Mouse (Mus musculus) hindbrain, embryonic 12.5 days (tissue): ENCODE measurements around the gene Slc26a3. TPM values are rescaled to one million over a fixed set of nuclear protein-coding genes. Genes with fewer than 3 reads are reported as not detected.
"Not testable (repeated sequence)": the region's sequence is repeated elsewhere in the genome, so short reads cannot be mapped to it uniquely, and the experiment has no call there.

Experiments used
- ATAC-seq: fragments of 200-750 bp; cut with Nextera tagmentation; 2 replicates; pipeline ENCODE4 v1.8.0; 2017; ENCODE audit warnings: moderate TSS enrichment; ENCODE audit not compliant: low FRiP score
- H3K27ac ChIP-seq: fragments of 300-500 bp; sonication (generic); 2 replicates; pipeline ENCODE4 v1.5.1; 2016; ENCODE audit warnings: mild to moderate bottlenecking
- H3K27me3 ChIP-seq: fragments of 300-500 bp; sonication (generic); 2 replicates; pipeline ENCODE4 v1.6.1; 2016; ENCODE audit warnings: mild to moderate bottlenecking
- H3K36me3 ChIP-seq: fragments of 300-500 bp; sonication (generic); 2 replicates; pipeline ENCODE4 v1.6.1; 2016; ENCODE audit warnings: mild to moderate bottlenecking
- H3K4me1 ChIP-seq: fragments of 300-500 bp; sonication (generic); 2 replicates; pipeline ENCODE4 v1.6.1; 2016
- H3K4me2 ChIP-seq: fragments of 300-500 bp; sonication (generic); replicated peaks from 2 replicates; pipeline ENCODE4 v1.6.1; 2016; ENCODE audit warnings: mild to moderate bottlenecking
- H3K4me3 ChIP-seq: fragments of 300-500 bp; sonication (generic); 2 replicates; pipeline ENCODE4 v1.5.1; 2016; ENCODE audit warnings: mild to moderate bottlenecking
- H3K9ac ChIP-seq: fragments of 300-500 bp; sonication (generic); 2 replicates; pipeline ENCODE4 v1.6.1; 2016; ENCODE audit warnings: mild to moderate bottlenecking, moderate library complexity
- H3K9me3 ChIP-seq: fragments of 300-500 bp; sonication (generic); replicated peaks from 2 replicates; pipeline ENCODE4 v1.6.1; 2016; ENCODE audit warnings: mild to moderate bottlenecking
- WGBS: fragments of 180-500 bp; shearing (Covaris S2); methylation state at CpG from one replicate; pipeline ENCODE4 v1.1.7; 2016; 5-methylcytosine and 5-hydroxymethylcytosine counted together
- polyA plus RNA-seq: library from polyadenylated mRNA; unstranded; fragments of >200 nt; fragmentation: Nextera tagmentation; extraction: Ambion mirVana; gene quantifications from 2 replicates; pipeline ENCODE4 v1.2.1, GENCODE M21; 2016

The Slc26a3 gene
- polyA plus RNA-seq, 1 experiment from 2014 or later = not detected

- H3K4me3 ChIP-seq = peak overlapping the region; percentile 18
- H3K4me2 ChIP-seq = peak overlapping the region; percentile 50
- 3% methylated on average over 11 of the region's 11 CpGs for WGBS
- no peak overlapping the region for H3K27ac ChIP-seq
- peak; percentile 77; the same call in 1 of the 2 replicates for ATAC-seq
- H3K36me3 ChIP-seq = no peaks in the 10 kb centered on the region
- no peaks in the 10 kb centered on the region for H3K9me3 ChIP-seq
- H3K27me3 ChIP-seq = no peaks in the 10 kb centered on the region
- no peak overlapping the region for H3K9ac ChIP-seq
- peaks cover 3% of the 10 kb centered on the region; the same call in 1 of the 2 replicates for H3K4me1 ChIP-seq
Observed at GRCm38 (mm10) chr12:31444131-31444546, 53.5 kb downstream of the Slc26a3 start.

GRCm38 (mm10) chr12:31444827-31445226 is 54.2 kb downstream of the Slc26a3 start:
- no peak overlapping the region for H3K27ac ChIP-seq
- peak overlapping the region; percentile 50; the same call in 1 of the 2 replicates for H3K4me2 ChIP-seq
- H3K9ac ChIP-seq = no peak overlapping the region
- H3K36me3 ChIP-seq = no peaks in the 10 kb centered on the region
- no peaks in the 10 kb centered on the region for H3K9me3 ChIP-seq
- ATAC-seq = no peak
- no peak overlapping the region for H3K4me3 ChIP-seq
- peaks cover 3% of the 10 kb centered on the region; the same call in 1 of the 2 replicates for H3K4me1 ChIP-seq
- WGBS = 72% methylated on average over 6 of the region's 6 CpGs
- H3K27me3 ChIP-seq = no peaks in the 10 kb centered on the region

- Histone ChIP-seq H3K4me2 (no peak overlapping the region), H3K9me3 (no peaks in the 10 kb centered on the region), H3K27me3 (no peaks in the 10 kb centered on the region), H3K9ac (no peak overlapping the region), H3K4me1 (peaks cover under 1% of the 10 kb centered on the region; the same call in 1 of the 2 replicates), H3K27ac (no peak overlapping the region), H3K4me3 (no peak overlapping the region), H3K36me3 (no peaks in the 10 kb centered on the region)
- WGBS = 88% methylated on average over 3 of the region's 3 CpGs
- no peak for ATAC-seq
Observed at GRCm38 (mm10) chr12:31449341-31449740, 58.7 kb downstream of the Slc26a3 start.

- Histone ChIP-seq H3K4me1 (no peaks in the 10 kb centered on the region), H3K27ac (no peak overlapping the region), H3K4me3 (no peak overlapping the region), H3K27me3 (no peaks in the 10 kb centered on the region), H3K36me3 (no peaks in the 10 kb centered on the region), H3K4me2 (no peak overlapping the region), H3K9me3 (no peaks in the 10 kb centered on the region), H3K9ac (no peak overlapping the region)
- no peak for ATAC-seq
- WGBS = 91% methylated on average over 9 of the region's 9 CpGs
Observed at GRCm38 (mm10) chr12:31456271-31456670, 65.6 kb downstream of the Slc26a3 start.

- no peak overlapping the region for H3K4me3 ChIP-seq
- H3K27me3 ChIP-seq = no peaks in the 10 kb centered on the region
- ATAC-seq = no peak
- no peak overlapping the region for H3K27ac ChIP-seq
- H3K4me2 ChIP-seq = no peak overlapping the region
- WGBS = 82% methylated on average over 4 of the region's 4 CpGs
- no peaks in the 10 kb centered on the region for H3K4me1 ChIP-seq
- no peaks in the 10 kb centered on the region for H3K9me3 ChIP-seq
- no peak overlapping the region for H3K9ac ChIP-seq
- H3K36me3 ChIP-seq = no peaks in the 10 kb centered on the region
Observed at GRCm38 (mm10) chr12:31458474-31458873, 67.8 kb downstream of the Slc26a3 start.

- ATAC-seq, H3K9ac ChIP-seq, H3K27ac ChIP-seq, H3K4me2 ChIP-seq, H3K9me3 ChIP-seq, H3K36me3 ChIP-seq, H3K4me3 ChIP-seq, H3K4me1 ChIP-seq, H3K27me3 ChIP-seq: not testable (repeated sequence)
- WGBS = 41% methylated on average over 3 of the region's 3 CpGs
Observed at GRCm38 (mm10) chr12:31460270-31460669, 69.6 kb downstream of the Slc26a3 start.

GRCm38 (mm10) chr12:31461371-31461770 is 70.7 kb downstream of the Slc26a3 start:
- Histone ChIP-seq H3K27me3 (no peaks in the 10 kb centered on the region), H3K4me1 (no peaks in the 10 kb centered on the region), H3K4me2 (no peak overlapping the region), H3K9ac (no peak overlapping the region), H3K27ac (no peak overlapping the region), H3K9me3 (no peaks in the 10 kb centered on the region), H3K4me3 (no peak overlapping the region), H3K36me3 (no peaks in the 10 kb centered on the region)
- 95% methylated on average over 9 of the region's 9 CpGs for WGBS
- ATAC-seq = no peak

GRCm38 (mm10) chr12:31462615-31463014 is 71.9 kb downstream of the Slc26a3 start:
- Histone ChIP-seq H3K4me3 (no peak overlapping the region), H3K4me2 (no peak overlapping the region), H3K9ac (no peak overlapping the region), H3K36me3 (no peaks in the 10 kb centered on the region), H3K27ac (no peak overlapping the region), H3K27me3 (no peaks in the 10 kb centered on the region), H3K9me3 (no peaks in the 10 kb centered on the region), H3K4me1 (no peaks in the 10 kb centered on the region)
- WGBS = 76% methylated on average over 4 of the region's 4 CpGs
- ATAC-seq = no peak

- not testable (repeated sequence) for H3K27me3 ChIP-seq, H3K9me3 ChIP-seq, H3K27ac ChIP-seq, H3K4me3 ChIP-seq, H3K4me1 ChIP-seq, H3K4me2 ChIP-seq, H3K9ac ChIP-seq, H3K36me3 ChIP-seq, ATAC-seq
- WGBS = 96% methylated on average over 4 of the region's 6 CpGs
Observed at GRCm38 (mm10) chr12:31478182-31478581, 87.5 kb downstream of the Slc26a3 start.

- ATAC-seq = no peak
- no peaks in the 10 kb centered on the region for H3K4me1 ChIP-seq
- no peak overlapping the region for H3K9ac ChIP-seq
Observed at GRCm38 (mm10) chr12:31486431-31486830, 95.8 kb downstream of the Slc26a3 start.

GRCm38 (mm10) chr12:31498936-31499313 is 108.3 kb downstream of the Slc26a3 start:
- ATAC-seq = no peak

More at GRCm38 (mm10) chr12:31486431-31486830, 95.8 kb downstream of the Slc26a3 start:
- H3K4me3 ChIP-seq = no peak overlapping the region
- H3K36me3 ChIP-seq = peaks cover 38% of the 10 kb centered on the region
- no peak overlapping the region for H3K4me2 ChIP-seq
- H3K9me3 ChIP-seq = no peaks in the 10 kb centered on the region
- 89% methylated on average over 6 of the region's 6 CpGs for WGBS
- H3K27me3 ChIP-seq = no peaks in the 10 kb centered on the region
- H3K27ac ChIP-seq = no peak overlapping the region

GRCm38 (mm10) chr12:31499314-31500131 is 108.9 kb downstream of the Slc26a3 start, which contains the start of gene Cbll1:
Gene Cbll1, minus strand, starts transcription at chr12:31499616.
- Histone ChIP-seq H3K9ac (peak within 1 kb of the TSS; percentile 76), H3K4me3 (peak within 1 kb of the TSS; percentile 88), H3K4me2 (peak within 1 kb of the TSS; percentile 73), H3K9me3 (no peaks in the 10 kb centered on the region), H3K36me3 (no peaks in the 10 kb centered on the region), H3K27me3 (no peaks in the 10 kb centered on the region), H3K4me1 (peaks cover 15% of the 10 kb centered on the region), H3K27ac (peak within 1 kb of the TSS; percentile 95)
- peak; percentile 98 for ATAC-seq
- WGBS = under 1% methylated on average over 68 of the region's 68 CpGs

More at GRCm38 (mm10) chr12:31498936-31499313, 108.3 kb downstream of the Slc26a3 start:
- Histone ChIP-seq H3K4me1 (peaks cover 15% of the 10 kb centered on the region), H3K4me3 (peak overlapping the region; percentile 88), H3K4me2 (peak overlapping the region; percentile 73), H3K36me3 (peaks cover 6% of the 10 kb centered on the region), H3K27me3 (no peaks in the 10 kb centered on the region), H3K27ac (peak overlapping the region; percentile 95), H3K9me3 (no peaks in the 10 kb centered on the region), H3K9ac (peak overlapping the region; percentile 76)
- under 1% methylated on average over 25 of the region's 25 CpGs for WGBS
